ENCODE assay signal across 8 mouse cellular contexts in genomic region chr1:82432919-82433648, GRCm38 (mm10).
A peak's percentile ranks its signal among the peaks of the same experiment; 100 is the strongest.
DNase-seq lines count a peak whose midpoint lies in the region; ATAC-seq and TF ChIP-seq lines count a peak whose summit lies in the region.

No protein-coding gene starts in this region.

- no peak overlapping the region for H3K4me2 ChIP-seq in kidney, postnatal 0 days (ENCODE audit: low read length)
- H3K4me2 ChIP-seq in limb, embryonic 15.5 days = no peak overlapping the region
- peak overlapping the region; percentile 26; the same call in 1 of the 2 replicates for H3K4me2 ChIP-seq in neural tube, embryonic 15.5 days

- H3K27ac ChIP-seq in kidney, postnatal 0 days = no peak overlapping the region
- H3K27ac ChIP-seq in limb, embryonic 15.5 days = 0 out of 2 replicates have a peak overlapping the region, but pooled peaks have one; percentile 51
- H3K27ac ChIP-seq in neural tube, embryonic 15.5 days (replicated peaks) = peak overlapping the region; percentile 45

- no peak; the same call in none of the 2 replicates for ATAC-seq in kidney, postnatal 0 days (replicated peaks; ENCODE audit: low FRiP score, low read depth)
- ATAC-seq in limb, embryonic 15.5 days (ENCODE audit: insufficient number of reproducible peaks, low FRiP score, low TSS enrichment, low read depth) = 0 out of 2 replicates have a peak, but pooled peaks have one; percentile 20
- ATAC-seq in neural tube, embryonic 15.5 days (ENCODE audit: low FRiP score) = peak; percentile 93

- H3K4me1 ChIP-seq in kidney, postnatal 0 days (replicated peaks; ENCODE audit: insufficient read depth, low read length) = no peaks in the 10 kb centered on the region
- H3K4me1 ChIP-seq in limb, embryonic 15.5 days = peaks cover 21% of the 10 kb centered on the region
- peaks cover 5% of the 10 kb centered on the region for H3K4me1 ChIP-seq in neural tube, embryonic 15.5 days

- no peak overlapping the region for H3K4me3 ChIP-seq in kidney, postnatal 0 days (replicated peaks; ENCODE audit: low read depth, low read length)
- no peak overlapping the region for H3K4me3 ChIP-seq in limb, embryonic 15.5 days
- H3K4me3 ChIP-seq in neural tube, embryonic 15.5 days (replicated peaks) = no peak overlapping the region

- no peak overlapping the region for H3K9ac ChIP-seq in kidney, postnatal 0 days (ENCODE audit: low read depth, low read length)
- H3K9ac ChIP-seq in limb, embryonic 15.5 days = no peak overlapping the region
- no peak overlapping the region for H3K9ac ChIP-seq in neural tube, embryonic 15.5 days (replicated peaks)

- peak; percentile 95 for TF ChIP-seq CTCF in kidney, postnatal 0 days (IDR thresholded peaks at IDR 0.05; ENCODE audit: low read depth)

- DNase-seq in urinary bladder, adult 18-20 months (ENCODE audit: low spot score in 2 of 2) = peak; percentile 38 to 45
- DNase-seq in urinary bladder, adult 2 months (ENCODE audit: low spot score) = no peak
- peak; percentile 81 for DNase-seq in embryo, embryonic 11 days
- peak; percentile 53 for DNase-seq in gastrocnemius, postnatal 25 days
- peak; percentile 94 for DNase-seq in kidney, postnatal 0 days (ENCODE audit: low spot score)
- DNase-seq in urinary bladder, postnatal 14 days (ENCODE audit: low spot score) = peak; percentile 72

- 59% methylated on average over 15 of the region's 15 CpGs for whole genome bisulfite sequencing in kidney, postnatal 0 days
- 44% methylated on average over 15 of the region's 15 CpGs for WGBS in limb, embryonic 15.5 days
- 59% methylated on average over 15 of the region's 15 CpGs for WGBS in neural tube, embryonic 15.5 days

- no peaks in the 10 kb centered on the region for H3K27me3 ChIP-seq in kidney, postnatal 0 days (ENCODE audit: insufficient read depth, low read length)
- H3K27me3 ChIP-seq in limb, embryonic 15.5 days = no peaks in the 10 kb centered on the region
- H3K27me3 ChIP-seq in neural tube, embryonic 15.5 days (replicated peaks) = no peaks in the 10 kb centered on the region

- H3K9me3 ChIP-seq in kidney, postnatal 0 days (replicated peaks; ENCODE audit: low read length) = no peaks in the 10 kb centered on the region
- H3K9me3 ChIP-seq in limb, embryonic 15.5 days = no peaks in the 10 kb centered on the region
- no peaks in the 10 kb centered on the region for H3K9me3 ChIP-seq in neural tube, embryonic 15.5 days (replicated peaks)

- no peaks in the 10 kb centered on the region for H3K36me3 ChIP-seq in kidney, postnatal 0 days (ENCODE audit: insufficient read depth, low read length)
- H3K36me3 ChIP-seq in limb, embryonic 15.5 days = no peaks in the 10 kb centered on the region
- H3K36me3 ChIP-seq in neural tube, embryonic 15.5 days = no peaks in the 10 kb centered on the region
